Mouse (Mus musculus) layer of hippocampus, adult 2 months (tissue): ENCODE data around the gene Tmem87b. TPM values are rescaled to one million over a fixed set of nuclear protein-coding genes. Genes with fewer than 3 reads are reported as not detected.

Experiments used
- DNase-seq, 2 experiments: peaks; one replicate each; pipeline ENCODE4 v3.0.0; 2022; ENCODE audit warnings: low spot score in 2 of 2
- H3K27ac ChIP-seq: fragments of 200-600 bp; 2 replicates; pipeline ENCODE4 v1.8.1; 2022
- H3K4me3 ChIP-seq: fragments of 200-600 bp; 2 replicates; pipeline ENCODE4 v1.8.1; 2022; ENCODE audit warnings: mild to moderate bottlenecking
- CTCF ChIP-seq: fragments of 200-600 bp; conservative IDR thresholded peaks from 2 replicates; pipeline ENCODE4 v1.8.1; 2022; ENCODE audit warnings: antibody characterized with exemption, mild to moderate bottlenecking, moderate library complexity
- total RNA-seq, 2 experiments: library from RNA; stranded (reverse); gene quantifications; 2 replicates each; pipeline ENCODE4 v1.2.3; 2021

Tmem87b gene
- total RNA-seq, 2 experiments from 2014 or later = 34.7 to 36.3 TPM

- TF ChIP-seq CTCF = no peak
- Histone ChIP-seq H3K4me3 (no peak overlapping the region), H3K27ac (no peak overlapping the region)
- DNase-seq = no peak
Measured at GRCm38 (mm10) chr2:128875526-128875925, 57.6 kb downstream of the Tmem87b start.

DNA sequence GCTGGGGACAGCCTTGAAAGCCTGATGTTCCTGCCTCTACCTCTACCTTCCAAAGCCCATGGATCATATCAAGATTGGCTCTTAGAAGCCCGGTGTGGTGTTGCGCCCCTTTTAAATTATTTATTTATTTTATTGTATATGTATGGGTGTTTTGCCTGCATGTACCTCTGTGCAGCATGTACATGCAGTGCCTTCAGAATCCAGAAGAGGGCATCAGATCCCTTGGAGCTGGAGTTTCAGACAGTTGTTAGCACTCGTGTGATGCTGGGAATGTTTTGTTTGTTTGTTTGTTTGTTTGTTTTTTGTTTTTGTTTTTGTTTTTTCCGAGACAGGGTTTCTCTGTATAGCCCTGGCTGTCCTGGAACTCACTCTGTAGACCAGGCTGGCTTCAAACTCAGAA, 63.3 kb downstream of the Tmem87b start:
- no peak for DNase-seq
- Histone ChIP-seq H3K4me3 (no peak overlapping the region), H3K27ac (no peak overlapping the region)
- TF ChIP-seq CTCF = peak; percentile 63

GRCm38 (mm10) chr2:128885225-128885811, 67.4 kb downstream of the Tmem87b start:
- Histone ChIP-seq H3K4me3 (no peak overlapping the region), H3K27ac (no peak overlapping the region)
- DNase-seq = no peak
- no peak for TF ChIP-seq CTCF

DNA sequence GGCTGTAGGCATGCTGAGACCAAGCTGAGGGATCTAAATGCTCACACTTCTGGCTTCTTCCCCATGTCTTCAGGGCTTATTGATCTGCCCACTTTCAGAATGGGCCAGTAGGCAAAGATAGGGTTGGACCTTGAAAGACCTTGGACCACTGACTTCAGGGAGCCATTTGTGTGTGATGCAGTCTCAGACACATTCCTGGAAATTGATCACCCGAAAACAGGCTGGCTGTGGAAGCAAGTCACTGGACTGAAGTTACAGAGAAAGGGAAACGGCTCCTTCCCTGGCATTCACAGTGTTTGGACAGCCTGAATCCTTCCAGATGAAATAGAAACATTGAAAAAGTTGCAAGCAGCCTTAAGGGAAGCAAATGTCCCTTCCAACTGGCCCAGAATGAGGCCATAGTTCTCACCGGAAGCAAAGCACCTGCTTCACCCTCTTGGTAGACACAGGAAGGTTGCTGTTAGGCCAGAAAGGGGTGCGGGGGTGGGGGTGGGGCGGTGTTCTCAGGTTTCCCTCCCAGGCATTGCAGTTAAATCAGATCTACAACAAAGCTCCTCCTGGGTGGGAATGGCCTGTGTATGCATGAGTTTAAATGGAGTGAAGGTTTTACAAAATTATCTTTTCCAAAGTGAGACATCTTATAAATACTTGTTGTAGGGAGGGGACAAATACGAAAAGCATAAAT, 70.1 kb downstream of the Tmem87b start:
- DNase-seq = no peak
- TF ChIP-seq CTCF = no peak
- no peak overlapping the region for H3K27ac ChIP-seq
- no peak overlapping the region for H3K4me3 ChIP-seq

GRCm38 (mm10) chr2:128890661-128891335, 72.9 kb downstream of the Tmem87b start:
- Histone ChIP-seq H3K27ac (no peak overlapping the region), H3K4me3 (no peak overlapping the region)
- DNase-seq = no peak
- peak; percentile 34 for TF ChIP-seq CTCF

GRCm38 (mm10) chr2:128892180-128892721, 74.3 kb downstream of the Tmem87b start:
- Histone ChIP-seq H3K4me3 (no peak overlapping the region), H3K27ac (no peak overlapping the region)
- no peak for DNase-seq
- no peak for TF ChIP-seq CTCF

- Histone ChIP-seq H3K27ac (no peak overlapping the region), H3K4me3 (no peak overlapping the region)
- TF ChIP-seq CTCF = no peak
- DNase-seq = no peak
Measured at GRCm38 (mm10) chr2:128902843-128903242, 84.9 kb downstream of the Tmem87b start.

- no peak for TF ChIP-seq CTCF
- DNase-seq = no peak
- H3K27ac ChIP-seq = no peak overlapping the region
- no peak overlapping the region for H3K4me3 ChIP-seq
Measured at GRCm38 (mm10) chr2:128903661-128904060, 85.7 kb downstream of the Tmem87b start.

Other genes starting within 250 kb of the Tmem87b start
- not detected for gene Spdye4c, start 226.9 kb upstream of the Tmem87b start, total RNA-seq
- 10 to 100 TPM; 63.8 to 70.4 TPM for gene Anapc1, start 130.7 kb upstream of the Tmem87b start, total RNA-seq
- 10 to 100 TPM; 36.0 to 38.5 TPM for gene Mertk, start 119.2 kb upstream of the Tmem87b start, total RNA-seq
- 1 to 10 TPM in 1 of 2 experiments, under 1 TPM in 1; 0.61 to 1.0 TPM for gene Fbln7, start 44.9 kb downstream of the Tmem87b start, total RNA-seq
- 1 to 10 TPM; 4.7 to 5.4 TPM for gene Zc3h8, start 126.0 kb downstream of the Tmem87b start, total RNA-seq
- gene Zc3h6, start 149.3 kb downstream of the Tmem87b start, total RNA-seq = 10 to 100 TPM; 18.3 to 20.5 TPM
- gene Gm10762, start 149.6 kb downstream of the Tmem87b start, total RNA-seq = 1 to 10 TPM; 4.8 to 5.4 TPM
- gene Vinac1, start 230.1 kb downstream of the Tmem87b start, total RNA-seq = under 1 TPM; 0.08 to 0.10 TPM
- gene Ttl, start 247.8 kb downstream of the Tmem87b start, total RNA-seq = 10 to 100 TPM; 33.2 to 33.5 TPM